Mouse (Mus musculus): ENCODE data around the gene Msh3.
"Not testable (repeated sequence)": the region's sequence is repeated elsewhere in the genome, so short reads cannot be mapped to it uniquely, and the experiment has no call there.

The Msh3 gene

GRCm38 (mm10) chr13:92253850-92254249 lies 101.0 kb downstream of the Msh3 start:
- no peak for DNase-seq (ENCODE audit: extremely low spot score, low spot score)

- DNase-seq (ENCODE audit: extremely low spot score, low spot score): no peak
Measured at GRCm38 (mm10) chr13:92252331-92252730, 102.5 kb downstream of the Msh3 start.

DNA sequence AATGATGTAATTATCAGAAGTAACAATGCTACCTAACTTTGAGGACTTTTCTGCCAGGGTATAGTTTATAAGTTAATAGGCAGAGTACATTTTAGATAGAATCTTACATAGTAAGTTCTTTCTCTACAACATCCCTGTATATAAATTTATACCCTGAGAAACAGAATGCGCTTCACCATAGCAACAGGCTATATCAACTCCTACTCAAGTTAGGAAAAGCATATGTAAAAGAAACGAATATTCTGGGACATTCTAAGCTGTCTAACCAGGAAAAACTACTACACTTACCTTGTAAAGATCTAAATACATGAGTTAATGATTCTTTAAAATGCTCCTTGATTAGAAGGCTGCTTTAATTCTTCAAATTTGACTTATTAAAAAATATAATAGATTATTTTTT lies 107.2 kb downstream of the Msh3 start:
- no peak for DNase-seq (ENCODE audit: extremely low spot score, low spot score)

- no peak for DNase-seq (ENCODE audit: extremely low spot score, low spot score)
Measured at GRCm38 (mm10) chr13:92246966-92247365, 107.8 kb downstream of the Msh3 start.

DNA sequence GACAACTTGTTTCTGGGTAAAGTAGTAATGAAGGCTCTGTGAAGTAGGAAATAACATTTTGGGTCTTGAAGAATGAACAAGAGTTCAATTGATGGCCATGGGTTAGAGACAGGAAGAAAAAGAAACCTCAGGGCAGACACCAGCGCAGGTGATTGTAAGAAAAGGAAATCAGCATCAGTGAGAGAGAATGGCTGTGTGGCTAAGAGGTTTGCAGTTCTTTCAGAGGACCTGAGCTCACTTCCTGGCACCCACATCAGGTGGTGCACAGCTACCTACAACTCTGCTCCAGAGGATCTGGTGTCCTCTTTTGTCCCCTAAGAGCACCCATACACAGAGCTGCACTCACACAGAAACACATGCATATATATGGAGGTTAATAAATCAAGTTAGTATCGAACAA lies 110.1 kb downstream of the Msh3 start:
- no peak for DNase-seq (ENCODE audit: extremely low spot score, low spot score)

- no peak for DNase-seq (ENCODE audit: extremely low spot score, low spot score)
Measured at GRCm38 (mm10) chr13:92241426-92241825, 113.4 kb downstream of the Msh3 start.

DNA sequence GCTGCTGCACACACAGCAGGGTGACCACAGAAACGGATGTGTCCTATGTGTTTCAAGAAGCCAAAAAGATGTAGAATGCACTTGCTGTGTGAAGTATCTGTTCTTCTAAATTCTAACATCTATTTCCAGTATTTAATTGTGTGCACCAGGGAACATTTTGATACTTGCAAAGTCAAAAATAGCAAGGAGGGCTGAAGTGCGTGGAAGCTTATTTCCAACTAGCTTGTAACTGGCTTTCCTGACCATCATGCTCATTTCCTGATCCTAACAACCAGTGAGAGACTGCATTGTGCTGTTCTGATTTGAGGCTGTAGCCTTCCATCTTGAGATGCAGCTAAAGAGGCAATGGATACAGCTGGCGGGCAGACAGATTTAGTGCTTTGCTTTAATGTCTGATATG lies 116.9 kb downstream of the Msh3 start:
- DNase-seq (ENCODE audit: extremely low spot score, low spot score): no peak

- DNase-seq (ENCODE audit: extremely low spot score, low spot score): no peak
Measured at GRCm38 (mm10) chr13:92237016-92237415, 117.8 kb downstream of the Msh3 start.

DNA sequence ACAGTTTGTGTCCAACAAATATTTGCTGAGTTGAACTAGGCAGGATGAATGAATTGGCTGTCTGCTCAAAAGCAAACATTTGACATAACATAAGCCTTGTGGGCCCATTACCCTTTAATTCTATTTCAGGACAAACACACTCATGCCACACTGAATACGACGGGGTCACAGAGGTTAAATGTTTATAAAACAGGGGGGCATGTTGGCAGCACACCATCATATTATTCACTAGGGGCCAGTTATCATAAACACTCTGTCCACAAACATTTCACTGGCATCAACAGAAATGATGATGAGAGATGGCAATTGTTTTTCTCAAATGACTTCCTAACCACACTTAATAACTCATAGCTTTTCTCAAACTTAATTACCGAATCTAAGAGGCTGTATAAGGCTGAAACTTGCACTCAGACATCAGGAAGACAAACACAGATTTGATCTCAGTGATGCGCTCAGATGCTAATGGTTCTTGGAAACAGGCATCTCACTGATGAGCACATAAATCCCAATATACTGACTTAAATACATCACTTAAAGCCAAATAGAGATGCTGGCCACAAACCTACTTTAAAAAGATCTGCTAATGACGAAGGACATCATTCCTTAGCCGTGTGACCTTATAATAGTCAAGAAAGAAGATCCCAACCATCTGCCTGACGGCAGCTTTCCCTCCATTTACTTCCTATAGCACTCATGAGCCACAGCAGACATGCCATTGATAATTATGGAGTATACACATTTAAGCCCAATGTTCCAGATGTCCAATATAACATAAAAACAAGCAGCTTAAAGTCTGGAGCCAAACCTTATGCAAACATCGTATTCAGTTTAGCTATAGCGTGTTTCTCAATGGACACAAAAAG lies 122.5 kb downstream of the Msh3 start:
- DNase-seq (ENCODE audit: extremely low spot score, low spot score): no peak

GRCm38 (mm10) chr13:92228037-92228436 lies 126.8 kb downstream of the Msh3 start:
- no peak for DNase-seq (ENCODE audit: extremely low spot score, low spot score)

DNA sequence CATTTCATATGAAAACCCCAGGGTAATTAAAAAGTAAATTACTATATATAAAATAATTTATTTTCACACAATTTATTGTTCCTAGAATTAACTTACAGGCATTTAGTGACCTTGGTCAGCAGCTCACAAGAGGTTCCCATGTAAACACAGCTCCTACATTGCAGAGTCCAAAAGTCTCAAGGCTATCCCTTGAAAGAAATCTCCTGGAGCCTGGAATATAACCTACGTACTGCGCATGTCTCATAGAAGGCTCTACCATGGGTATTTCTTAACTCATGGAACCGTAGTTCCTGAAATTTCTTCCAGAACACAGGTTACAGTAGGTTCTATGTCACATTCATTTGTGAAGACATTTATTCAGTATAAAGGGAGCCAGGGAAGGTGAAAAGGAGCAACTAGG lies 131.2 kb downstream of the Msh3 start:
- no peak for DNase-seq (ENCODE audit: extremely low spot score, low spot score)

DNA sequence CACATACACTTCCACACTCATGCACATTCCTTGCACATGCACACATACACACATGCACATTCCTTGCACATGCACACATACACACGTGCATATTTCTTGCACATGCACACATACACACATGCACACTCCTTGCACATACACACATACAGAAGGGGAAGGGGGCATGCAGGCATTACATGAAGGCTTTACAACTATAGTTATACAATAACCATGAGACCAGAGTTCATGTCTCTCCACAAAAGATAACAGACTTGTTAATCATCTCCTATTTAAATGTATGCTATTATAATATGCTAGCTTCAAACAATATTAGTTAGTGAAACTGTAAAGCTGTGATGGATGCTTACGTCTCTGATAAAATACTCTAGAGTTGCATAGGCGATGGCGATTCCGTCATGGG lies 132.0 kb downstream of the Msh3 start:
- no peak for DNase-seq (ENCODE audit: extremely low spot score, low spot score)

DNA sequence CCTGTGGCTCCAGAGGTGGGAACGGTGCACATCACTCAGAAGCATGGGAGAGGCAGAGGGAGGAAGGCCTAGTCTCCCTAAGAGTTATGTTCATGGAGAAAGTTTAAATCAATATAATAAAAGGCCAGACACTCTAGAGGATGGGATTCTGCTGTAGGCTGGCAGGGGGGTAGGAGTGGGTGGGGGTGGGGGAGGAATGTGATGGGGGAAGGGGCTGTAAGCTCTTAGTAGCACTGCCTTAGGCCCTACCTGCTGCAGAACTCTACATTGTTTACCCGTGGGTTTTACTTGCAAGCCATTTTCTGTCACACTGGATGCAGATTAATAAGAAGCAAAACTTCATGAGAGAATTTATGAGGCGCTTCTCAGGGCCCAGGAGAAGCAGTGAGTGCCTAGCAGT lies 135.0 kb downstream of the Msh3 start:
- DNase-seq (ENCODE audit: extremely low spot score, low spot score): no peak

DNA sequence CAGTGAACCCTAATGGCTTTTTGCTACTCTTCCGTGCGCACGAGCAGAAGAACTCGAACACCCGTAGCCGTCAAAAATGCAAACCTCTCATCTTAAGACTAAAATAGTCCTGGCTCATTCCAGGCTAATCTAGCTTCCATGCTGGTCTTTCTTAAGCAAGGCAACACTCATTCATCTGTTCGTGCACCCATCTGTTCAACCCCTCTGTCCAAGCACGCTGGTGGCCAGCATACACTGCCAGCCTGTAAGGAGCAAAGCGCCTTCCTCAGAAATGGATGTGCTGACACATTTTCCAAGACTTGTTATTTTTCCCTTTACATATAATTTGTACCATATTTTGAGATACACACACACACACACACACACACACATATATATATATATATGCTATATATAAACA lies 137.6 kb downstream of the Msh3 start:
- no peak for DNase-seq (ENCODE audit: extremely low spot score, low spot score)

DNA sequence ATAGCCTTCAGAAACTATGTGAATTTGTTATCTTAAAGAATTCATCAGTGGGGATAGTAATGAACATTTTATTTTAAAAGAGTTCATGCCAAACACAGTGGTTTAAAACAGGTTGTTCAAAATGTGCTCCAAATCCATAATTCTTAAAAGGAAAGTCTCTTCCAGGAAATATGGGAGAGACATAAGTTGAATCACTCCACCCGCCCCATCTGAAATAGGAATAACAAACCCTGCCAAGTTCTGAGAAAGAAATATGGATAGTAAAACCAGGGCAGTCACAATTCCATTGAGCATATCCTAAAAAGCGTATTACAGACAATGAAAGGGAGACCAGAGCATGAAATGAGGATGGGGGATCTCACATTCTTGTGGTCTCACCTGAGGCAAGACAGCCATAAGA lies 157.9 kb downstream of the Msh3 start:
- DNase-seq (ENCODE audit: extremely low spot score, low spot score): no peak

DNA sequence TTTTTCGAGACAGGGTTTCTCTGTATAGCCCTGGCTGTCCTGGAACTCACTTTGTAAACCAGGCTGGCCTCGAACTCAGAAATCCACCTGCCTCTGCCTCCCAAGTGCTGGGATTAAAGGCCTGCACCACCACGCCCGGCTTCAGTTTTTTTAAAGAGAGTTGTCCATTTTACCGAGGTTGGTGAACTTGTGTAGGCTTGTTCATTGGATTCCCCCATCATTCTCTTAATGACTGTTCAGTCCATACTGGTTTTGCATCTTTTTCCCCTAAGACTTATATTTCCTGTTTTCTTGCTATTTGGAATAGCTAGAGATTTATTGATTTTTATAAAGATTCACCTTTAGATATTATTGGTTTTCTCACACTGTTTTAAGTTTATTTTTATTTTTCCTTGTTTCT lies 161.0 kb downstream of the Msh3 start:
- not testable (repeated sequence) for DNase-seq (ENCODE audit: extremely low spot score, low spot score)

GRCm38 (mm10) chr13:92172686-92173085 lies 182.1 kb downstream of the Msh3 start:
- DNase-seq (ENCODE audit: extremely low spot score, low spot score): not testable (repeated sequence)

Measured in neural tube, embryonic 10.5 days (tissue).